Mouse (Mus musculus): ENCODE results near the gene Dst. TPM values are rescaled to one million over a fixed set of nuclear protein-coding genes. Genes with fewer than 3 reads are reported as not detected.

Gene Dst
- polyA plus RNA-seq, 1 experiment from 2014 or later, result 24.3 TPM

DNA sequence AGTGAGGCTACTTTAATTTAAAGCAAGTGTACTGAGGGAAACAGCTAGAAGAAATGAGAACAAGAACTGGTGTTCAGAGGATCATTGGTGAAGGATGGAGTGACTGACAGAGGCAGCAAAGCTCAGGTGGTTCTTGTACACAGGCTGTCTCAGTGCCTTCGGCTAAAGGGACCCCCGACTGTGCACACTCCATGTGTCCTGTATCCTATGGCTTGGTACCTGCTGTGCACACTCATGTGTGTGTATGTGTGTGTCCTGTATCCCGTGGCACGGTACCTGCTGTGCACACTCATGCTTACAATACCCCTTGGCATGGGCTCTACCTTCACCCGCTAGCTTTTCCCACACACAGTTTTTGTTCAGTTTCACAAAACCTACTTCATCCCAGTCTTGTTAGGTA, 217.1 kb downstream of the Dst start:
- H3K27ac ChIP-seq, result no peak overlapping the region
- no peaks in the 10 kb centered on the region for H3K9me3 ChIP-seq
- H3K4me2 ChIP-seq, result no peak overlapping the region
- no peaks in the 10 kb centered on the region for H3K36me3 ChIP-seq
- H3K4me1 ChIP-seq, result peaks cover 13% of the 10 kb centered on the region
- ATAC-seq (ENCODE audit: insufficient read depth, low FRiP score, low read depth), result no peak
- WGBS, result 93% methylated on average over 5 of the region's 5 CpGs
- H3K27me3 ChIP-seq (replicated peaks), result no peaks in the 10 kb centered on the region
- no peak overlapping the region for H3K4me3 ChIP-seq (replicated peaks)
- no peak overlapping the region for H3K9ac ChIP-seq

- WGBS, result 57% methylated on average over 15 of the region's 15 CpGs
- Histone ChIP-seq H3K4me2 (no peak overlapping the region), H3K9ac (no peak overlapping the region), H3K27me3 (replicated peaks) (no peaks in the 10 kb centered on the region), H3K36me3 (no peaks in the 10 kb centered on the region), H3K4me1 (0 out of 2 replicates have a peak, but pooled peaks cover 5% of the 10 kb centered on the region), H3K9me3 (no peaks in the 10 kb centered on the region), H3K4me3 (replicated peaks) (no peak overlapping the region), H3K27ac (no peak overlapping the region)
- ATAC-seq (ENCODE audit: insufficient read depth, low FRiP score, low read depth), result no peak
These were observed 219.9 kb downstream of the Dst start for GRCm38 (mm10) chr1:34127714-34128474.

- Histone ChIP-seq H3K4me3 (replicated peaks) (no peak overlapping the region), H3K9ac (no peak overlapping the region), H3K27ac (no peak overlapping the region), H3K36me3 (no peaks in the 10 kb centered on the region), H3K9me3 (no peaks in the 10 kb centered on the region), H3K27me3 (replicated peaks) (no peaks in the 10 kb centered on the region), H3K4me1 (0 out of 2 replicates have a peak, but pooled peaks cover 8% of the 10 kb centered on the region), H3K4me2 (no peak overlapping the region)
- ATAC-seq (ENCODE audit: insufficient read depth, low FRiP score, low read depth), result no peak
- WGBS, result 88% methylated on average over 2 of the region's 2 CpGs
These were observed 220.8 kb downstream of the Dst start for GRCm38 (mm10) chr1:34128796-34129195.

DNA sequence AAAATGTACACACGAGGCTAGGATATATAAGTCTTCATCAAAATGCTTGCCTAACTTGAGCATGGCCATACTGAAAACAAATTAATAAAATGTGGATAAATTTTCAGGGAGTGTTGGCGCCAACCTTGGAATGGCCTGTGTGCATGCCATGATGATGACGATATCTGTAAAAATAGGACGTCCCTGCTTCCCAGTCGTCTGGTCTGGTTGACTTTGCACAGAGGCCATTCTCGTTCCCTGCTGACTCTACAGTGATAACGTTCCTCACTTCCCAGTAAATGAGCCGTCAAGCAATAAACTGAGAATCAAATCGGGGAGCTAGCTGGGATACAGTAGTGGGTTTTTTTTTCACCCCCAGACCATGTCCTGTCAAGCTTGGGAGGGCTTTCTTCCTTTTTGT, 221.7 kb downstream of the Dst start:
- WGBS, result 71% methylated on average over 9 of the region's 9 CpGs
- ATAC-seq (ENCODE audit: insufficient read depth, low FRiP score, low read depth), result no peak
- Histone ChIP-seq H3K36me3 (no peaks in the 10 kb centered on the region), H3K4me2 (no peak overlapping the region), H3K27me3 (replicated peaks) (no peaks in the 10 kb centered on the region), H3K4me3 (replicated peaks) (no peak overlapping the region), H3K9me3 (no peaks in the 10 kb centered on the region), H3K9ac (no peak overlapping the region), H3K4me1 (0 out of 2 replicates have a peak, but pooled peaks cover 8% of the 10 kb centered on the region), H3K27ac (no peak overlapping the region)

DNA sequence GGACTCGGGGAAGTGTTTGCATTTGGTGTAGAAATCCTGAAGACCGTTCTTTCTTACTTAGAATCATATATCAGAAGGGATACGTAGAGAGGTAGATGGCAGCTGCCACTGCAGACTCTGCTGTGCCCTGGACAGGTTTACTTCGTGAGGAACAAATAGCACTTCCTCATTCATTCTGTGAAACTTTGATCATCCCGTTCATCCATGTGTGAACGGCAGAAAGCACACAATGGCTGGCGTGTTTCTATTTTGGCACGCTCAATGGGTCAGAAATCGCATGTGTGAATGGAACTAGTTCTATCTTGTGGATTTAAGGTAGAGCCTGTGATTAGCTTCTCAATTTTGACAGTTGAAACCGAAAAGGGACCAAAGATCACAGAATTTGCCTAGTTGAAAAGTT, 222.8 kb downstream of the Dst start:
- Histone ChIP-seq H3K4me1 (0 out of 2 replicates have a peak, but pooled peaks cover 8% of the 10 kb centered on the region), H3K9me3 (no peaks in the 10 kb centered on the region), H3K9ac (no peak overlapping the region), H3K36me3 (no peaks in the 10 kb centered on the region), H3K4me3 (replicated peaks) (no peak overlapping the region), H3K4me2 (no peak overlapping the region), H3K27ac (no peak overlapping the region), H3K27me3 (replicated peaks) (no peaks in the 10 kb centered on the region)
- no peak for ATAC-seq (ENCODE audit: insufficient read depth, low FRiP score, low read depth)
- WGBS, result 81% methylated on average over 10 of the region's 10 CpGs

DNA sequence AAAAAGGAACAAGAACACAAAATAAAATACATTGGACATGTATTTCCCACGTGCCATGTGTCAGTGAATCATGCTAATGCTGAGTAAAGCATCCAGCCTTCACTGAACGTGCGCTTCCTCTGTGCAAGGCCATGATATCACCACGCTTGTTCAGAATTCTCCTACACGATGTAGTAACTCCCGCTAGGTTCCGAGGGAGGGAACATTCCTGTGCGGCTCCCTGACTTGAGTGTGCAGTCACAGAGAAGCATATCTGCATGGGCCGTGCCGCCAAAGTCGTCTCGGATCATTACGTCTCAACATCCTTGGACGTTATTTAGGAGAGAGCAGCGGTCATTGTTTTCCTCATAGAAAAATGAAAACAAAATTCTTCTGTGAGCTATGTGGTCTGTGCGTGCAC, 224.8 kb downstream of the Dst start:
- Histone ChIP-seq H3K9ac (no peak overlapping the region), H3K4me2 (no peak overlapping the region), H3K36me3 (no peaks in the 10 kb centered on the region), H3K4me3 (replicated peaks) (no peak overlapping the region), H3K27me3 (replicated peaks) (no peaks in the 10 kb centered on the region), H3K4me1 (0 out of 2 replicates have a peak, but pooled peaks cover 5% of the 10 kb centered on the region), H3K27ac (no peak overlapping the region), H3K9me3 (no peaks in the 10 kb centered on the region)
- WGBS, result 79% methylated on average over 16 of the region's 16 CpGs
- ATAC-seq (ENCODE audit: insufficient read depth, low FRiP score, low read depth), result no peak

DNA sequence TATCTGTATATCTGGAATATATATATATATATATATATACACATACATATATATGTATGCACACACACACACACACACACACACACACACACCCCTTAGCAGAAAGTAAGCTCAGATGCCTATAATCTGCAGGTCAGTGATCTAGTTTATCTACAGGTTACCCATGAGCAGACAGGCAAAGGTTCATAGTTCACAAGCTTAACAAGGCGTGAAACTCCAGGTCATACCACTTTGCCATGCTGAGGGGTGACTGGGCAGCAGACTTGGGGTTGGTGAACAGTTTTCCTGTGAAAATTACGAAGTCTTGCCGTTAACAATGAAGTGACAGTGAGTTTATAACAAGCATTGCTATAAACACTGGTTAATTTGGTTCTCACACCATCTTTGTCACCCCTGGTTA, 227.5 kb downstream of the Dst start:
- no peak overlapping the region for H3K27ac ChIP-seq
- WGBS, result 84% methylated on average over 3 of the region's 3 CpGs
- H3K9ac ChIP-seq, result no peak overlapping the region
- H3K4me1 ChIP-seq, result peaks cover 8% of the 10 kb centered on the region
- H3K36me3 ChIP-seq, result no peaks in the 10 kb centered on the region
- H3K4me2 ChIP-seq, result no peak overlapping the region
- no peak overlapping the region for H3K4me3 ChIP-seq (replicated peaks)
- no peaks in the 10 kb centered on the region for H3K9me3 ChIP-seq
- no peak for ATAC-seq (ENCODE audit: insufficient read depth, low FRiP score, low read depth)
- H3K27me3 ChIP-seq (replicated peaks), result no peaks in the 10 kb centered on the region

DNA sequence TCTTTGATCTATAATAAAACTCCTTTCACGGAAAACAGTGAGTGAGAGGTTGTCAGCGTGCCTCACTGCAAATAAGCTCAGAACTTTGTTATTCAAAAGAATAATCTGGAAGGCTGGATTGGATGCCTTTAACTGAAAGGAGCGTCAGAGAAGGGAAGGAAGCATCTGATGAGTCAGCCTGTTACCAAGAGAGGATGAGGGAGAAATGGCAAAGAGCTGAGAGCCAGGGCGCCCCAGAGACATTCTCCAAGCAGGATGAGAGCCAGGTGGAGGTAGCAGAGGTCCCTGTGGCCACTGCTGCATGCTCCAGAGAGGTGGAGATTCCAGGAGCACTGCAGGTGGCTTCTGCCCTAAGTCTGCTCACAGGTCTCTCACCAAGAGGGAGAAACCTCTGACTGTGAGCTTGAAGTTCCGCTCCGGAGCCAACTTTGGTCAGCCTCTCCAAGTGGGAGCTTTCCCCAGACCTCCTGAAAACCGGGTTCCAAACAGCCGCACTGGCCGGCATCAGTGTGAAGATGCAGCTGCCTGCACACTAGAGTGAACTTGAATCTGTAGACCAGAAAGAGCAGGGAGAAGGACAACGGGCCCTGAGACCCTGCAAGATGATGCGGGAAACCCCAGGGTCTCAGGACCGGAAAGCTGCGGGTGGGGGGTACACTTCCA, 231.3 kb downstream of the Dst start:
- H3K4me1 ChIP-seq, result peaks cover 5% of the 10 kb centered on the region
- H3K36me3 ChIP-seq, result no peaks in the 10 kb centered on the region
- no peak overlapping the region for H3K4me2 ChIP-seq
- no peak overlapping the region for H3K4me3 ChIP-seq (replicated peaks)
- no peak for ATAC-seq (ENCODE audit: insufficient read depth, low FRiP score, low read depth)
- no peak overlapping the region for H3K27ac ChIP-seq
- 70% methylated on average over 13 of the region's 13 CpGs for WGBS
- H3K9ac ChIP-seq, result no peak overlapping the region
- no peaks in the 10 kb centered on the region for H3K27me3 ChIP-seq (replicated peaks)
- no peaks in the 10 kb centered on the region for H3K9me3 ChIP-seq

- H3K4me3 ChIP-seq (replicated peaks), result no peak overlapping the region
- H3K9me3 ChIP-seq, result no peaks in the 10 kb centered on the region
- no peaks in the 10 kb centered on the region for H3K36me3 ChIP-seq
- no peaks in the 10 kb centered on the region for H3K27me3 ChIP-seq (replicated peaks)
- peak overlapping the region; percentile 57 for H3K27ac ChIP-seq
- no peak overlapping the region for H3K9ac ChIP-seq
- H3K4me1 ChIP-seq, result peaks cover 5% of the 10 kb centered on the region
- peak; percentile 90 for ATAC-seq (ENCODE audit: insufficient read depth, low FRiP score, low read depth)
- H3K4me2 ChIP-seq, result 0 out of 2 replicates have a peak overlapping the region, but pooled peaks have one; percentile 5
- WGBS, result 67% methylated on average over 6 of the region's 6 CpGs
These were observed 231.9 kb downstream of the Dst start for GRCm38 (mm10) chr1:34139871-34140471.

GRCm38 (mm10) chr1:34140686-34141085, 232.7 kb downstream of the Dst start:
- Histone ChIP-seq H3K4me2 (no peak overlapping the region), H3K36me3 (no peaks in the 10 kb centered on the region), H3K27me3 (replicated peaks) (no peaks in the 10 kb centered on the region), H3K9me3 (no peaks in the 10 kb centered on the region), H3K27ac (peak overlapping the region; percentile 57), H3K4me1 (peaks cover 5% of the 10 kb centered on the region), H3K4me3 (replicated peaks) (no peak overlapping the region), H3K9ac (no peak overlapping the region)
- 63% methylated on average over 3 of the region's 3 CpGs for WGBS
- no peak for ATAC-seq (ENCODE audit: insufficient read depth, low FRiP score, low read depth)

GRCm38 (mm10) chr1:34142951-34143580, 235.0 kb downstream of the Dst start:
- no peaks in the 10 kb centered on the region for H3K36me3 ChIP-seq
- no peak overlapping the region for H3K4me2 ChIP-seq
- H3K4me1 ChIP-seq, result peaks cover 5% of the 10 kb centered on the region
- 47% methylated on average over 9 of the region's 9 CpGs for WGBS
- H3K9ac ChIP-seq, result no peak overlapping the region
- H3K27me3 ChIP-seq (replicated peaks), result no peaks in the 10 kb centered on the region
- ATAC-seq (ENCODE audit: insufficient read depth, low FRiP score, low read depth), result no peak
- no peaks in the 10 kb centered on the region for H3K9me3 ChIP-seq
- H3K27ac ChIP-seq, result peak overlapping the region; percentile 19; the same call in 1 of the 2 replicates
- H3K4me3 ChIP-seq (replicated peaks), result no peak overlapping the region

- H3K27me3 ChIP-seq (replicated peaks), result no peaks in the 10 kb centered on the region
- H3K9ac ChIP-seq, result no peak overlapping the region
- H3K9me3 ChIP-seq, result no peaks in the 10 kb centered on the region
- WGBS, result 86% methylated on average over 7 of the region's 7 CpGs
- H3K4me1 ChIP-seq, result no peaks in the 10 kb centered on the region
- ATAC-seq (ENCODE audit: insufficient read depth, low FRiP score, low read depth), result no peak
- H3K36me3 ChIP-seq, result no peaks in the 10 kb centered on the region
- H3K27ac ChIP-seq, result no peak overlapping the region
- H3K4me2 ChIP-seq, result no peak overlapping the region
- H3K4me3 ChIP-seq (replicated peaks), result no peak overlapping the region
These were observed 236.8 kb downstream of the Dst start for GRCm38 (mm10) chr1:34144826-34145225.
